Mouse (Mus musculus) heart, postnatal 14 days (tissue): ENCODE results near the gene Gm42372. TPM values are rescaled to one million over a fixed set of nuclear protein-coding genes. Genes with fewer than 3 reads are reported as not detected.
A peak's percentile ranks its signal among the peaks of the same experiment; 100 is the strongest.

Experiments used
- DNase-seq, 2 experiments: peaks; one replicate each; pipeline ENCODE4 v3.0.0; 2021 to 2022
- intact Hi-C: fragments of 180-260 bp; cut with DNase I; formaldehyde crosslinking; loops from one replicate; pipeline ENCODE4 v1.15.1; 2025
- total RNA-seq, 2 experiments: library from RNA; stranded (reverse); gene quantifications; 2 replicates each; pipeline ENCODE4 v1.2.3; 2021

The Gm42372 gene
- total RNA-seq, 2 experiments from 2014 or later = 0.07 TPM

DNA sequence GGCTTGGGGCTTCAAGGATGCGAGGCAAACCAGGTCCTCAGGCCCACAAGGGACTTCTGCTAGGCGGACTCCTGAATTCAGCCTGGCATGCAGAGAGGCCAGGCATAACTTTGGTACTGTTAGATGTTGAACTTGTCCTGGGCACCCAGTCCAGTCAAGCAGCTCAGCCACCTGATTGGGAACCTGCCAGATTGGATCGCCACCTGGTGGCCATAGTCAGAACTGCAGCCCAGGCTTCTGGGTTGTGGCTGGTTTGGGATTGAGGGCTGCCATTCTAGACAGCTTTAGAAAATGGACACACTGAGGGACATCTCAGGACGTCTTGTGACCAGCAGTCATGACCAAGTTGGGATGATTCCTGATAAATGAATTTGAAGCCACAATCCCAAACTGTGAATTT is 16.8 kb downstream of the Gm42372 start:
- intact Hi-C loops = loop anchor here (1.0 kb wide), 1 partner anchor 49 kb away; no protein-coding TSS in a partner anchor
- peak; percentile 89 to 94 for DNase-seq

DNA sequence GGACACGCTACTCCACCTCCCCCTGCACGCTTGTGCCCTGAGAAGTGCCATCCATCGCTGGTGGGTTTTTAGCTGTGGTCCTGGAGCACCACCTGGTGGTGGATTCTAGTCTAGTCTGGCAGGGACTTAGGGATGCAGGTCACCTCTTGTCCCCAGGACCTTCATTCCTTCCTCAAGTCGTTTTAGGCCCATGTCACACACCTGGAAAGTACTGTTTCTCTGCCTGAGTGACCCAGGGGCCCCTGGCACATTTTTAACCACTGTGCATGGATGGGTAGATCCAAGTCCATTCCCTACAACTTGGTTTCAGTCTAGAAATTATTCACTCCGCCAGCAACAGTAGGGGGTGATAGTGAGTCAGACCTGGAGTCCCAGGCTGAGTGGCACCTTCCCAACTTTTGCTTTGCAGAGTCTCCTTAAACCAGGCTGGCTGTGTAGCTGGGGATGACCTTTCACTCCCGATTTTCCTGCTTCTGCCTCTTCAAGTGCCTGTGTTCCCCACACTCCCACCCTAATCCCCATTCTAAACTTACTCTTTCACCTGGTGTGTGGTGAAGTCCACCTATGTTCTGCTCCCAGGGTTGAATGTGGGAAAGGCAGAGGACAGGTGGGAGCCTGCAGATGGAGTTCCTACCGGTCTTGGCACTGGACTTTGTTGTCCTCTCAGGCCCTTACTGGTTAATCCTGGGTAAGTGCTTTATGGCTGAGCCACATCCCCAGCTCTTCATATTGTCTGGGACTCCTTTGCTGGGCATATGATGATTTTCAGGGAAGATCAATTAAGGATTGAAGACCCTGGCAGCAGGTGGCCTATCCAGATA is 19.7 kb downstream of the Gm42372 start:
- intact Hi-C loops = loop anchor here (1.0 to 2.0 kb wide), 5 partner anchors 24 to 70 kb away; partner anchors contain the start of gene Ppp5c
- peak; percentile 83 to 87 for DNase-seq

DNA sequence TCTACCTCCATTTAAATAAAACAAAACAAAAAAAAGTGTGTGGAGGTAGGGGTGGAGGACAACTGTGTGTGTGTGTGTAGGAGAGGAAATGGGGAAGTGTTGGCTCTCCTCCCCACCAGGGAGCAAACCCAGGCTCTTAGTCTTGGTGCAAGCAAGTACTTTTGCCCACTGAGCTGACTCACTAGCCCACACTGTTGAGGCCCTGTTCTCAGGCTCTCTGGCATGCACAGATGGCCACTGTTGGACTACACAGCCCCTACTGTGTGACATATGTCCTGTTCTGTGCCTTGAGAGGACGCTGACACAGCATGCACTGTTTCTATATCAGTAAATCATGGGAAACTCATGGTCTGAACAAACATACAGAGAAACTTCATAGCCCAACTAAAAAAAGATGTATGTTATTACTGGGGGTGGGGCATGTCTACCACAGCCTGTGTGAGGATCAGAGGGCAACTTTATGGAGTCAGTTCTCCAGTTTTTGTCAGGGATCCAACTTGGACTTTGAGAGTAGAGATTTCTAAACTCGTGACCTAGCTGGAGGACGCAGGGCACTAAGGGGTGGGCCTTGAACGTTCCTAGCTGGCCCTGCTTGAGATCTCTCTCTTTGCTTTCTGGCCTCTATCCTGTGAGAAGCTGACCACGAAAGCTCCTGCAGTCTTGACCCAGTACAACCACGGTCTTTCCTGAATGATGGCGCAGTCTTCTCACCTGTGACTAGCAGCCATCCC is 20.5 kb downstream of the Gm42372 start:
- no peak for DNase-seq
- intact Hi-C loops = loop anchor here (2.0 kb wide), 1 partner anchor 23 kb away; the partner anchor contains the start of gene Ppp5c

DNA sequence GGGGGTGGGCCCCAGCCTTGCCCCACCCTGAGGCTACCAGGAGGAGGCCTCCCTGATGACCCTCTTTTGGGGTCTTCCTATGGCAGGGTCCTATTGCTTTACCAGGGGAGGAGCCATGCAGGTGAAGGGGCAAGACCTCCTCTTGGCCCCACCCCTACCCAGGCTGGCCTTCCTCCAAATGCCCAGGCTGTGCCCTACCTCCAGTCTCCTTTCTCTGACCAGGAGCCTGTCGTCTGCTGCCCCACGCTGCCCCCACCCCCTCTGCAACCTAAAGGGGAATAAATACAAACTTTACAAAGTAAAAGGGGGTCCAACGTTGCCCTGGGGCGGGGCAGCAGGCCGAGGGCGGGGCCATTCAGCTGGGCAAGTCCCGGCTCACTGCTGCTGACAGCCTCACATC is 21.8 kb downstream of the Gm42372 start:
- intact Hi-C loops = no loop called here
- no peak for DNase-seq

DNA sequence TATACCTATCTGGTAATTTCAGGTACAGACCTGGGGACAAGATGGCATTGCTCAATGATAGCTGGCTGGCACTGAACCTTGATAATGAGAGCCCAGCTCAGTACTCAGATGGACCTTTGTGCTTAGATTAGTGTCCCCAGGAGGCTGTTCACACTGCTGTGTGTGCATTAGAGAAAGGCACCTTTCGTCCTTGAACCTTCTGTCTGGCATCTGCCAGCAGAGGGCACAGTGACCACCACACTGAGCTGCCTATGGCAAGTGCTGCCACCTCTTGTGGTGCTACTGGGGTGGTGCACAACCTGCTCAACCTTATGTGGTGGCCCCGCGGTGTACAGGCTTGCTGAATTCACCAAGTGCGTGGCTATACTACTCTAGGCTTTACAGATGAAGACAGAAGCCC is 24.4 kb downstream of the Gm42372 start:
- intact Hi-C loops = no loop called here

DNA sequence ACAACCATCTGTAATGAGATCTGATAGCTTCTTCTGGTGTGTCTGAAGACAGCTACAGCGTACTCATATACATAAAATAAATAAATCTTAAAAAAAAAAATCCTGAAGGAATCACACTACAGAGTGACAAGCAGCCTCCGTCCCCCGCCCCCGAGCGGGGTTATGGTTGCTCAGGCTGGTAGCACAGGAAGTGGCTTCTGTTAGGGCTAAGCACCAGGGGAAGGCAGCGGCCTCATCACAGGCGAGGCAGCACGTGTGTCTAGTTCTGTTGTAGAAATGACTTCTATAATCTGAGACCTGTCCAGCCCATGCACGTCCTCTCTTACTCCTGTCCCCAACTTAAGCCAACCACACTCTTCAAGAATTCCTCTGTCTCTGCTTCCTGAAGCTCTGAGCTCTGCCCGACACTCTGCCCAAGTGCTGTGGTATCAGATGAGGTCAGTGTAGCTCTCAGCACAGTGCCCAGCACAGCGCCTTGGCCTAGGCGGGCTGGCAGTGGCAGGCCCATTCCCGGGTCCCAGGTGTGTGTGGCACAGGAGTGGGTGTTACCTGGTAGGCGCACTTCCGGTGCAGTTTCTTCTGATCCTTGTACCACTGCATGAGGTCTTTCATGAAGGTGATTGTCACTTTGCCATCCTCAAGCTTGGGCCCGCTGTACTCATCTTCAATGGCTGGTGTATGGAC is 26.6 kb downstream of the Gm42372 start:
- no peak for DNase-seq
- intact Hi-C loops = no loop called here

More for the DNA sequence above, 24.4 kb downstream of the Gm42372 start:
- DNase-seq = peak in 1 of 2 experiments; percentile 34

DNA sequence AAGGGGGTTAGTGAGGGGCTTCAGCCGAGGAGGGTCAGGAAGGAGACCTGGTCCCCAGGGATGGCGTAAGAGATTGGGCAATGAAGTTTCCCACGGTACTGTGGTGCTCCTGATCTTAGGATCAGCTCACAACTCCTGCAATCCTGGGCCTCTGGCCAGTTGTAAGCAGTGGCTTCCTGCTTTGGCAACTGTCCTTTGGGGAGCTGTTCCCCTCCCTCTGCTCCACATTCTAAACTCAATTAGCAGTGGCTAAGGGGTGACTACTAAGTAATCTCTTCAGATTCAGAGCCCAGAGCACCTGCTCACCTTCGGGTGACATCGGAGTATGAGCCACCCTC is 27.1 kb downstream of the Gm42372 start:
- intact Hi-C loops = no loop called here
- no peak for DNase-seq

DNA sequence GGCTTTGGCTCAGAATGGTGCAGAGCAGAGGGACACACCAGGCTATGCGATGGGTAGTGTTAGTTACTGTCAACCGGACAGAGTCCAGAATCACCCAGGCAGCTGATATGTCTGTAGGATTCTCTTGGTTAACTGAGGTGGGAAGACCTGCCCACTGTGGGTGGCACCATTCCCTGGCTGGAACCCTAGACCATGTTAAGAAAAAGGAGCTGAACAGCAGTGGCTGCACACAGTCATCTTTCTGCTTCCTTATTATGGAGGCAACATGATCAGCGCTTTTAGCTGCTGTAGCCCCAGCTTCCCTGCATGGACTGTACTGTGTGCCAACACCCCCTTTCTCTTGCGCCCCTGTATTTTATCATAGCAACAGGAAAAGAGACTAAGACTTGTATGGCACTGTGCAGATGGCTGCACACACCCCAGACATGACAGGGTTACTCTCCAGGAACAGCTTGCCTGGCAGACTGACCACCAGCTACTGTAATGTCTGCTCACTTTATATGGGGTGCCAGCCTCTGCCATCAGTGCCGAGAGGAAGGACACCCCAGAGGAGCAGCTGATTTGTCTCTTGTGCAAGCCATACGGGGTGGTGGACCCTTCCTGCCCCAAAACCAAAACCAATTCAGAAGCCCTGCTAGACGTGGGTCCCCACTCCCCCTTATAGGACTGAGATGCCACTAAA is 29.2 kb downstream of the Gm42372 start:
- no peak for DNase-seq
- intact Hi-C loops = no loop called here

DNA sequence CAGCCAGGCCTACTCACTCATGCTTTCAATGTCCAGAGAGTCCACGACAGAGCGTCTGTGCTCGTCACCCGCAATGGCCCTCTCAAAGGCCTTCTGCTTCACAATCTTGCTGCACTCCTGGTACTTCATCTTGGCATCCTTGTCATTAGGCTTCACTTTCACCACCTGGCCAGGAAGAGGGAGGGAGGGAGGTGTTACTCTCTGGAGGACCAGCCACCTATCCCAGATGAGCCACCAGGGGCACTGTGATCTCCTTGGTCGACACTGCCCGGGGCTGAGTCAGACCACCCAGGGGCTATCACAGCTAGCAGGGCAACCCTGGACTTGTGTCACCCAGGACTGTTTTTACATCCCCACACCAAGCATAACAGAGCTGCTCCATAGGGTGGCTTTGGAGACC is 32.5 kb downstream of the Gm42372 start:
- intact Hi-C loops = no loop called here
- DNase-seq = no peak

DNA sequence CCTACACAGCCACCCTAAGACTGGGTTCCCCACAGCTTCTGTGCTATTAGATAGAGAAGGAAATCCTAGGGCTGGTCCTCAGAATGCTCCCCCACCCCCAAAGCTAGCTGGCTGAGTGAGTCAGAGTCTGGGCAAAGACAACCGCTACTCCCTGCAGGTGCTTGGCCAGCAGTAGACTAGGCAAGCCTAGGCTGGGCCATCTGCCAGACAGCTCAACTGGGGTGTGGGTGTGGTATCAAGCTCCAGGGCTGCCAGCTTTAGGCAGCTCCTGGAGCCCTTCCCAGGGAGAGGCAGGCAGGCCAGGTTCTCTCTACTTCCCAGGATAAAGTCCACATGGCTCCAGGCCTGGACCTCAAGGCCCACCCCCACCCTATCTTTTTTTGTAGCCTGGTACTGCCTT is 34.1 kb downstream of the Gm42372 start:
- peak; percentile 88 to 92 for DNase-seq
- intact Hi-C loops = no loop called here

DNA sequence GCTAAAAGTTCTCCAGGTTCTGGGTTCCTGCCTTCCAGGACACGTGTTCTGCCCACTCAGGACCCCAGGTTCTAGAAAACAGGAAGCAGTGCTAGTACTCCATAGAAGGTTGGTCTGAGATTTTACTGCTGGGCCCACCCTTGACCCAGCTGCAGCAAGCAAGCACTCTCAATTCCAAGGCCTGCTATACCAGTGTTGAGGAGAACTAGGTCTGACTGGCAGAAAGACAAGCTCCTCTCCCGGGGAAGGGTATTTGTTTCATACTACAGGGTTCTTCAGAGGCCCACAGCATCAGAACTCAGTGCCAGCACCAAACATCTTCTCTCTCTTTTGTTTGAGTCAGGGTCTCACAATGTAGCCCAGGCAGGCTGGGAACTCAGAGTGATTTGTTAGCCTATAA is 35.0 kb downstream of the Gm42372 start:
- intact Hi-C loops = no loop called here
- no peak for DNase-seq

DNA sequence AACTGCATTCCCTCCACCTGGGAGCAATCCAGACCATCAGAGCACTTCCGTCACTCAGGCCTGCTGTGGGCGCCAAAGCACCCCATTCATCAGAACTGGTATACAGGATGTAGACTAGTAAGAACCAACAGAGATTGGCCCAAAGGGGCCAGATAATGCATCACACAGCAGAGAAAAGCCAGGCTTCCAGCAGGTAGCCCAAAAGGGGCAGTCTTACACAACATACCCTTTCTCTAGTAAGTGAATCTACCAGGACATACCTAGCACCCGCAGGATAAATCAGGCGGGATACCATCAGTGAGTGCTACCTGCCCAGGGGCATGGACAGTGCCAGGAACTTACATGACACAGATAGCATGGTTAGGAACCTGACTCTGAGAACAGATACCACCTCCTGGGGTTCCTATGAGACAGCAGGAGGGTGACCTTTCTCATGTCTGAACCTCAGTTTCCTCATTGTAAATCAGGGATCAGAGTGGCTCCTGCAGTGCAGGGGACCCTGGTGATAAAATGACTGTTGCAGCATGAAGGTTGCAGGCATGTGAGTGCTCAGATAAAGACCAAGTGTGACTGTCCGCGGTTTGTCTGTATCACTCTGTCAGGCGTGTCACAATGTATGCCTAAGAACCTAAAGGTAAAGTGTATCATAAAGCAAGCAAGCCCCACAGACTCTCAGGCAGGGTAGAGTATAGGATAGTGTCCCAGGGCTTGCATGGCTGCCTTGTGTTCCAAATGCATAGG is 36.7 kb downstream of the Gm42372 start:
- intact Hi-C loops = no loop called here
- no peak for DNase-seq

DNA sequence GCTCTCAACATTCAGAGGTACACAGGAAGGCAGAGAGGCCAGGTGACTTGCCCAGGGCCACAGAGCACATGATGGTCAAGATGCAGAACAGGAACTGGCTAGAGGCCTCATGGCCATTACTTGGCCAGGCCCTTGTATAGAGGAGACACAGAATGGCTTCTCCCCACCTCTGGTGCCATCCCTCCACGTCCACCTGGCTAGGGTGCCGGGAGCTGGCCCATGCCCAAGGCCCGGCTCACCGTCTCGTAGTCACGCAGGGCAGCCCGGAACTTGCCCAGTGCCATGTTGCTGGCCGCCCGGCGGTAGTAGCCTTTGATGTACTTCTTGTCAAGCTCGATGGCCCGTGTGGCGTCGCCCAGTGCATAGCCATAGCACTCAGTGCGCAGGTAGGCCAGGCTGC is 39.3 kb downstream of the Gm42372 start:
- no peak for DNase-seq
- intact Hi-C loops = no loop called here

DNA sequence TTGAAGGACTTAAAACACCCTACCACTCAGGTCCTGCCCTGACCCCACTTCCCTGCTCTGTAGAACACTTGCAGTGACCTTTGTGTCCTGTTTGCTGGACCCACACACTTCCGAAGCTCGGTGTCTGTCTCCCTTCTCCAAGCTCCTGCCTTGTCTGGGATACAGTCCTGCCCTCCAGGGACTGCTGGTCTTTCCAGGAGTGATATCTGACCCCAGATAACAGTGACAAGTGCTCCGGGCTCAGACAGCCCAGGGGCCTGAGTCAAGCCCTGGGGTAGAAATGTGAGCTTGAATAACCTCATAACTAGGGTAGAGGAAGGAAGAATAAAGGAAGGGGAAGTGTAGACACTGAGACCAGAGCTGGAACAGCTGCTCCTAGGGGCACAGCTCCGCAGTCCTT is 40.8 kb downstream of the Gm42372 start:
- intact Hi-C loops = no loop called here
- no peak for DNase-seq

DNA sequence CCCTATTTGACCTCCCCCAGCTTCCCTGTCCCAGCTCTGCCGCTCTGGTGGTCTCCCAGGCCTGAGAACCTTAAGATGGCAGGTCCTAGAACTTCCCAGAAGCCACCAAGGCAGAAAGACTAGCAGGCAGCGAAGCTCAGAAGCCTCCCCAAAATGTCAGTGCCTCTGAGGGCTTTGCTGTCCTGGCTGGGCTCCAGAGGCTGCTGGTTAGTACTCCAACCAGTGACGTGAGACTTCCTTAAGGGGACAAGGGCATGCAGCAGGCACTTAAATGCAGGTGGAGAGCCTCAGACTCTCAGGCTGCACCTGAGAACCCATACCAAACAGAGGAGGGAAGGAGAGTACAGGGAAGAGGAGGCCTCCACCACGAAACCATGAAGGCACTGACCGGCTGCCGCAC is 41.3 kb downstream of the Gm42372 start:
- intact Hi-C loops = no loop called here
- peak; percentile 48 to 61 for DNase-seq

DNA sequence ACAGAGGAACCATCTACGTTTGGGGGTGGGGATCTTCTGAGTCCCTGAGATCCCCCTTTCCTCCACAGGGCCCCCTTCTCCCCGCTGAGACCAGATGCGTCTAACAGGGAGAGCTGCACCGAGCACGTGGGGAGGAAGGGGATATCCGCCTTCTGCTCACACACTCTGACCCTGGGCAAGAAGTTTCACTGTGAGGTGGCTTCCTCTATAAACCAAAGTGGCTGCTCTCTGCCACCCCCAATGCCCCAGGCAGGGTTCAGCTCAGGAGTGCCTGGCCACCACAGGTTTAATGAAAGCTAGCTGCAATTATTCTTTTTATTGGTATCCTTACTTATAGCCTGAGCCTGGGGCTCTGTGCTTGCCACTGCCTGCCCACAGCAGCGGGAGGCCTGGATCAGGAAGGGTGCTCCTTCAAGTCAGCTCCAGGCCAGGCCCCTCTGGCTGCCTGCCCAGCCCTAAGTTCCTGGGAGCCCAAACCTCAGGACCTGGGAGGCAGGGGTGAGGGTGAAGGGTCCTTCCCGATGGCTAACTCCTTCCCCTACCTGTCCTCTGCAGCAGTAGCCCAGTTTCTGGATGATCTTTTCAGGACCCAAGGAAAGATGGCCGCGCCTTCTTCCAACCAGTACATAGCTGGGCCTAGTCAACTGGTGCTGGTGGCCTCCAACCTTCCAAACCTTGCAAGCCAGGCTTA is 42.1 kb downstream of the Gm42372 start:
- intact Hi-C loops = loop anchor here (5.0 kb wide), 1 partner anchor 37 kb away; the partner anchor contains the start of gene Hif3a
- DNase-seq = peak in 1 of 2 experiments; percentile 33

DNA sequence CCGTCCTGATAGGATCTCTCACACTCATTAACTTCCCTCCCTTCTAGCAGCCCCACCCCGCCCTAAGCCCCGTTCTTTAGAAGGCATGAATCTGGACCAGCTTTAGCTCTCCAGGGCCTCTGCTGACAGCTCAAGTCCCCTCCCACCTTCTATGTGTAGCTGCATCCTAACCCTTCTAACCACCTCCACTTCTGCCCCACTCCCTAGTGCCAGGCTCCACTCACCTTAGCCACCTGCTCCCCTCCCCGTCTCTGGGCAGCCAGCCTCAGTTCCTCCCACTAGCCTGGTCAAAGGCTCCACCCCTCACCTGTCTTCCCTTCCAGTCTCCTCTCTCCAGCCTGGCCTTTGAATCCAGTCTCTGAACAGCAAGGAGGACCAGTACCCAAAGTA is 42.6 kb downstream of the Gm42372 start:
- DNase-seq = no peak
- intact Hi-C loops = loop anchor here (5.0 kb wide), 1 partner anchor 37 kb away; the partner anchor contains the start of gene Hif3a

DNA sequence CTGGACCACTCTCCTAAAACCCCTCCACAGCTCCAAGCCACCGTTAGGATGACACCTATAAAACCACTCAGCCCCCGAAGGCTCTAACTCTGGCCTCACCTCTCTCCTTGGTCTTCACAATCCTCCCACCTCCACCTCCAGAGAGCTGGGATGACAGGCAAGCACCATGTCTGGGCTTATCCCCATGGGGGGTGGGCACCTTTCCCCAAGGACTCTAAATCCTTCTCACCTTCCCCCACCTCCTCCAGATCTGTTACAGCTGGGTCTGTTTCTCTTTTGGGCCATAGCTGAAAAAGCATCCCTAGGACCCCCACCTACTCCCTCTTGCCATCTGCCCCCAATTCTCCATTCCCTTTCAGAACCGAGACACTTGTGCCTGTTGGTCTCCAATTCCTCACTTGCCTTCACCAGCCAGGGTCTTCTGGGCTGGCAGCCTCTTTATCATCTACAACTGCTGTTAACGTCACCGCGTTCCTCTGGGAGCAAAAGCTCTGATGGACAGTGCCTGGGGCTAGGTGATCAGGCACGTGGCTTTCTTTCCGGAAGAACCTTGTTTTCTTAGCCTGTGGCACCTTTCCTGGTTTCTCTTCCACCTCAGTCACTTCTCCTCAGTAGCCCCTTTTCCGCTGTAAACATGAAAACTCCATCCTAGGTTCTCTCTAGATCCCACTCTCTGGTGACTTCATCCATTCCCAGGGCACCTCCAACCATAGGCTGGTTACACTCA is 43.2 kb downstream of the Gm42372 start:
- intact Hi-C loops = loop anchor here (2.0 to 5.0 kb wide), 2 partner anchors 23 to 36 kb away; partner anchors contain the start of gene Hif3a
- DNase-seq = no peak
